Mouse (Mus musculus): ENCODE measurements around the gene Pcbp1. TPM values are rescaled to one million over a fixed set of nuclear protein-coding genes. Genes with fewer than 3 reads are reported as not detected.
"Not testable (repeated sequence)": the region's sequence is repeated elsewhere in the genome, so short reads cannot be mapped to it uniquely, and the experiment has no call there.

The Pcbp1 gene
- polyA plus RNA-seq (2015; fragmentation: Nextera tagmentation; extraction: Ambion mirVana) = 190 and 269 TPM in 2 replicates

- Histone ChIP-seq H3K27me3 (ENCODE audit: control insufficient read depth, insufficient read depth, low read depth, low read length) (no peaks in the 10 kb centered on the region), H3K4me3 (ENCODE audit: low read depth, low read length) (peak within 1 kb of the TSS; percentile 92), H3K9ac (ENCODE audit: low read depth, low read length) (peak within 1 kb of the TSS; percentile 97), H3K27ac (ENCODE audit: low read length) (peak within 1 kb of the TSS; percentile 100), H3K36me3 (ENCODE audit: control insufficient read depth, insufficient read depth, low read length) (peaks cover 2% of the 10 kb centered on the region), H3K4me1 (ENCODE audit: control insufficient read depth, insufficient read depth, low read length) (peaks cover 27% of the 10 kb centered on the region), H3K9me3 (replicated peaks; ENCODE audit: control insufficient read depth, low read length, poor library complexity, severe bottlenecking) (no peaks in the 10 kb centered on the region), H3K4me2 (ENCODE audit: low read length) (peak within 1 kb of the TSS; percentile 90)
- ATAC-seq = peak; percentile 85
- under 1% methylated on average over 96 of the region's 120 CpGs for WGBS
Observed at GRCm38 (mm10) chr6:86526032-86526960, at the start of gene Pcbp1. Gene Pcbp1, minus strand, starts transcription at chr6:86526321.

GRCm38 (mm10) chr6:86574495-86574894, 48.4 kb upstream of the Pcbp1 start:
- 97% methylated on average over 3 of the region's 3 CpGs for WGBS
- H3K4me2 ChIP-seq (ENCODE audit: low read length) = no peak overlapping the region
- H3K4me1 ChIP-seq (ENCODE audit: control insufficient read depth, insufficient read depth, low read length) = no peaks in the 10 kb centered on the region
- no peak overlapping the region for H3K9ac ChIP-seq (ENCODE audit: low read depth, low read length)
- no peak for ATAC-seq
- no peak overlapping the region for H3K27ac ChIP-seq (ENCODE audit: low read length)
- H3K4me3 ChIP-seq (ENCODE audit: low read depth, low read length) = no peak overlapping the region
- no peaks in the 10 kb centered on the region for H3K27me3 ChIP-seq (ENCODE audit: control insufficient read depth, insufficient read depth, low read depth, low read length)
- H3K9me3 ChIP-seq (replicated peaks; ENCODE audit: control insufficient read depth, low read length, poor library complexity, severe bottlenecking) = no peaks in the 10 kb centered on the region
- H3K36me3 ChIP-seq (ENCODE audit: control insufficient read depth, insufficient read depth, low read length) = no peaks in the 10 kb centered on the region

- WGBS = 72% methylated on average over 9 of the region's 9 CpGs
- ATAC-seq = no peak
Observed at GRCm38 (mm10) chr6:86570830-86571229, 44.7 kb upstream of the Pcbp1 start.

GRCm38 (mm10) chr6:86569461-86569820, 43.3 kb upstream of the Pcbp1 start:
- H3K9ac ChIP-seq (ENCODE audit: low read depth, low read length) = no peak overlapping the region
- H3K27ac ChIP-seq (ENCODE audit: low read length) = no peak overlapping the region
- no peak overlapping the region for H3K4me3 ChIP-seq (ENCODE audit: low read depth, low read length)
- WGBS = 74% methylated on average over 3 of the region's 3 CpGs
- no peak overlapping the region for H3K4me2 ChIP-seq (ENCODE audit: low read length)
- H3K9me3 ChIP-seq (replicated peaks; ENCODE audit: control insufficient read depth, low read length, poor library complexity, severe bottlenecking) = no peaks in the 10 kb centered on the region
- peaks cover 12% of the 10 kb centered on the region for H3K36me3 ChIP-seq (ENCODE audit: control insufficient read depth, insufficient read depth, low read length)
- H3K4me1 ChIP-seq (ENCODE audit: control insufficient read depth, insufficient read depth, low read length) = no peaks in the 10 kb centered on the region
- ATAC-seq = no peak
- H3K27me3 ChIP-seq (ENCODE audit: control insufficient read depth, insufficient read depth, low read depth, low read length) = no peaks in the 10 kb centered on the region

More at GRCm38 (mm10) chr6:86570830-86571229, 44.7 kb upstream of the Pcbp1 start:
- Histone ChIP-seq H3K9me3 (replicated peaks; ENCODE audit: control insufficient read depth, low read length, poor library complexity, severe bottlenecking) (no peaks in the 10 kb centered on the region), H3K27me3 (ENCODE audit: control insufficient read depth, insufficient read depth, low read depth, low read length) (no peaks in the 10 kb centered on the region), H3K4me1 (ENCODE audit: control insufficient read depth, insufficient read depth, low read length) (no peaks in the 10 kb centered on the region), H3K36me3 (ENCODE audit: control insufficient read depth, insufficient read depth, low read length) (peaks cover 9% of the 10 kb centered on the region), H3K4me2 (ENCODE audit: low read length) (no peak overlapping the region), H3K27ac (ENCODE audit: low read length) (no peak overlapping the region), H3K4me3 (ENCODE audit: low read depth, low read length) (no peak overlapping the region), H3K9ac (ENCODE audit: low read depth, low read length) (no peak overlapping the region)

- Histone ChIP-seq H3K36me3 (ENCODE audit: control insufficient read depth, insufficient read depth, low read length) (peaks cover 12% of the 10 kb centered on the region), H3K9ac (ENCODE audit: low read depth, low read length) (no peak overlapping the region), H3K4me2 (ENCODE audit: low read length) (no peak overlapping the region), H3K27ac (ENCODE audit: low read length) (no peak overlapping the region), H3K9me3 (replicated peaks; ENCODE audit: control insufficient read depth, low read length, poor library complexity, severe bottlenecking) (no peaks in the 10 kb centered on the region), H3K4me1 (ENCODE audit: control insufficient read depth, insufficient read depth, low read length) (no peaks in the 10 kb centered on the region), H3K27me3 (ENCODE audit: control insufficient read depth, insufficient read depth, low read depth, low read length) (no peaks in the 10 kb centered on the region), H3K4me3 (ENCODE audit: low read depth, low read length) (no peak overlapping the region)
- ATAC-seq = no peak
- WGBS = 25% methylated on average over 3 of the region's 3 CpGs
Observed at GRCm38 (mm10) chr6:86568816-86569460, 42.8 kb upstream of the Pcbp1 start.

- peaks cover 12% of the 10 kb centered on the region for H3K36me3 ChIP-seq (ENCODE audit: control insufficient read depth, insufficient read depth, low read length)
- H3K27me3 ChIP-seq (ENCODE audit: control insufficient read depth, insufficient read depth, low read depth, low read length) = no peaks in the 10 kb centered on the region
- H3K4me1 ChIP-seq (ENCODE audit: control insufficient read depth, insufficient read depth, low read length) = no peaks in the 10 kb centered on the region
- no peak overlapping the region for H3K9ac ChIP-seq (ENCODE audit: low read depth, low read length)
- WGBS = 100% methylated on average over 2 of the region's 2 CpGs
- no peak overlapping the region for H3K4me3 ChIP-seq (ENCODE audit: low read depth, low read length)
- no peak overlapping the region for H3K4me2 ChIP-seq (ENCODE audit: low read length)
- H3K9me3 ChIP-seq (replicated peaks; ENCODE audit: control insufficient read depth, low read length, poor library complexity, severe bottlenecking) = no peaks in the 10 kb centered on the region
- H3K27ac ChIP-seq (ENCODE audit: low read length) = no peak overlapping the region
- no peak for ATAC-seq
Observed at GRCm38 (mm10) chr6:86565782-86566181, 39.7 kb upstream of the Pcbp1 start.

GRCm38 (mm10) chr6:86557182-86557581, 31.1 kb upstream of the Pcbp1 start:
- not testable (repeated sequence) for H3K9me3 ChIP-seq (replicated peaks; ENCODE audit: control insufficient read depth, low read length, poor library complexity, severe bottlenecking); H3K27me3 ChIP-seq (ENCODE audit: control insufficient read depth, insufficient read depth, low read depth, low read length); H3K4me3 ChIP-seq (ENCODE audit: low read depth, low read length); H3K9ac ChIP-seq (ENCODE audit: low read depth, low read length); H3K27ac ChIP-seq (ENCODE audit: low read length); H3K4me2 ChIP-seq (ENCODE audit: low read length); ATAC-seq; H3K4me1 ChIP-seq (ENCODE audit: control insufficient read depth, insufficient read depth, low read length)
- peaks cover 11% of the 10 kb centered on the region for H3K36me3 ChIP-seq (ENCODE audit: control insufficient read depth, insufficient read depth, low read length)
- WGBS = 92% methylated on average over 1 of the region's 1 CpGs

- H3K27me3 ChIP-seq (ENCODE audit: control insufficient read depth, insufficient read depth, low read depth, low read length) = no peaks in the 10 kb centered on the region
- no peak for ATAC-seq
- 94% methylated on average over 3 of the region's 3 CpGs for WGBS
- no peak overlapping the region for H3K27ac ChIP-seq (ENCODE audit: low read length)
- H3K36me3 ChIP-seq (ENCODE audit: control insufficient read depth, insufficient read depth, low read length) = peaks cover 13% of the 10 kb centered on the region
- H3K4me2 ChIP-seq (ENCODE audit: low read length) = no peak overlapping the region
- H3K4me1 ChIP-seq (ENCODE audit: control insufficient read depth, insufficient read depth, low read length) = no peaks in the 10 kb centered on the region
- H3K9ac ChIP-seq (ENCODE audit: low read depth, low read length) = no peak overlapping the region
- no peaks in the 10 kb centered on the region for H3K9me3 ChIP-seq (replicated peaks; ENCODE audit: control insufficient read depth, low read length, poor library complexity, severe bottlenecking)
- no peak overlapping the region for H3K4me3 ChIP-seq (ENCODE audit: low read depth, low read length)
Observed at GRCm38 (mm10) chr6:86556345-86557058, 30.4 kb upstream of the Pcbp1 start.

Measured in midbrain, embryonic 16.5 days (tissue).